23 mouse cellular contexts compared by ENCODE assay signal in genomic region chr16:31069211-31070166, GRCm38 (mm10). TPM values are rescaled to one million over a fixed set of nuclear protein-coding genes. Genes with fewer than 3 reads are reported as not detected.
A peak's percentile ranks its signal among the peaks of the same experiment; 100 is the strongest.
DNase-seq lines count a peak whose midpoint lies in the region; ATAC-seq and TF ChIP-seq lines count a peak whose summit lies in the region.
"Had no signal": no experiment of that assay in that cellular context is flagged by ENCODE, and none has a peak within 500 bp of the region (broad histone marks: within the 10 kb centered on the region; RNA-seq: fewer than 3 reads in every experiment).

No protein-coding gene starts in this region.

- H3K27me3 ChIP-seq in limb, embryonic 10.5 days (ENCODE audit: low read depth, poor library complexity, severe bottlenecking), result no peaks in the 10 kb centered on the region
- H3K27me3 ChIP-seq in forebrain, postnatal 0 days (ENCODE audit: insufficient read depth, low read length), result no peaks in the 10 kb centered on the region
- H3K27me3 ChIP-seq: liver, embryonic 12.5 days; neural tube, embryonic 15.5 days had no signal

- no peak overlapping the region for H3K9ac ChIP-seq in forebrain, postnatal 0 days
- H3K9ac ChIP-seq: liver, embryonic 12.5 days; neural tube, embryonic 15.5 days had no signal

- no peaks in the 10 kb centered on the region for H3K36me3 ChIP-seq in limb, embryonic 10.5 days
- no peaks in the 10 kb centered on the region for H3K36me3 ChIP-seq in forebrain, postnatal 0 days (ENCODE audit: insufficient read depth)
- H3K36me3 ChIP-seq: liver, embryonic 12.5 days; midbrain, embryonic 10.5 days; neural tube, embryonic 15.5 days had no signal

- 48% methylated on average over 14 of the region's 14 CpGs for WGBS in bone marrow, adult 2 months
- 77% methylated on average over 14 of the region's 14 CpGs for WGBS in limb, embryonic 10.5 days
- 88% methylated on average over 14 of the region's 14 CpGs for WGBS in forebrain, postnatal 0 days

- ATAC-seq in forebrain, postnatal 0 days, result no peak

- H3K27ac ChIP-seq in gastrocnemius, adult 2 months, result peak overlapping the region; percentile 60
- H3K27ac ChIP-seq in bone marrow, adult 2 months (ENCODE audit: control insufficient read depth, insufficient read depth, low read depth, low read length, poor library complexity), result peak overlapping the region; percentile 8; the same call in 1 of the 2 replicates
- peak overlapping the region; percentile 66; the same call in 1 of the 2 replicates for H3K27ac ChIP-seq in limb, embryonic 10.5 days
- H3K27ac ChIP-seq in forebrain, postnatal 0 days (ENCODE audit: low read depth, low read length), result no peak overlapping the region
- H3K27ac ChIP-seq: hindbrain, postnatal 0 days; liver, embryonic 12.5 days; neural tube, embryonic 15.5 days had no signal

- TF ChIP-seq POLR2A in bone marrow, adult 2 months (IDR thresholded peaks at IDR 0.05; ENCODE audit: borderline replicate concordance, control insufficient read depth, low read depth, low read length), result no peak

- no peak overlapping the region for H3K4me2 ChIP-seq in forebrain, postnatal 0 days (ENCODE audit: low read depth)

- intact Hi-C loops in gastrocnemius, adult 2 months (cut with DNase I), result loop anchor here (5.0 kb wide), 2 partner anchors 137 to 197 kb away; no protein-coding TSS in a partner anchor
- intact Hi-C loops in gastrocnemius, postnatal 14 days (cut with DNase I; ENCODE audit: low total_unique reads), result loop anchor here (5.0 to 10.0 kb wide), 3 partner anchors 92 to 472 kb away; partner anchors contain the start of gene Fam43a
- intact Hi-C loops in left cerebral cortex, postnatal 36 days (cut with DNase I), result loop anchor here (2.0 to 5.0 kb wide), 4 partner anchors 87 to 1232 kb away; no protein-coding TSS in a partner anchor
- intact Hi-C loops in left cerebral cortex, postnatal 4 days (cut with DNase I), result loop anchor here (2.0 to 5.0 kb wide), 3 partner anchors 92 to 481 kb away; no protein-coding TSS in a partner anchor

- no peaks in the 10 kb centered on the region for H3K9me3 ChIP-seq in limb, embryonic 10.5 days (replicated peaks)
- H3K9me3 ChIP-seq in forebrain, postnatal 0 days (ENCODE audit: low read length), result no peaks in the 10 kb centered on the region
- H3K9me3 ChIP-seq: G1E; liver, embryonic 12.5 days; midbrain, embryonic 10.5 days; neural tube, embryonic 15.5 days had no signal

- no peak overlapping the region for H3K4me3 ChIP-seq in gastrocnemius, adult 2 months
- H3K4me3 ChIP-seq in bone marrow, adult 2 months (replicated peaks; ENCODE audit: control insufficient read depth, low read depth, low read length), result no peak overlapping the region
- no peak overlapping the region for H3K4me3 ChIP-seq in limb, embryonic 10.5 days
- no peak overlapping the region for H3K4me3 ChIP-seq in forebrain, postnatal 0 days (ENCODE audit: low read depth, low read length)
- H3K4me3 ChIP-seq: liver, embryonic 12.5 days; neural tube, embryonic 15.5 days had no signal

- peaks cover 16% of the 10 kb centered on the region for H3K4me1 ChIP-seq in bone marrow, adult 2 months (ENCODE audit: control insufficient read depth, insufficient read depth, low read length)
- peaks cover 54% of the 10 kb centered on the region for H3K4me1 ChIP-seq in limb, embryonic 10.5 days
- no peaks in the 10 kb centered on the region for H3K4me1 ChIP-seq in forebrain, postnatal 0 days (ENCODE audit: insufficient read depth)

- TF ChIP-seq CTCF in gastrocnemius, adult 2 months (IDR thresholded peaks at IDR 0.05), result no peak
- TF ChIP-seq CTCF in bone marrow, adult 2 months (IDR thresholded peaks at IDR 0.05; ENCODE audit: control insufficient read depth, insufficient read depth, low read length), result no peak
- TF ChIP-seq CTCF in forebrain, postnatal 0 days (IDR thresholded peaks at IDR 0.05; ENCODE audit: low read depth), result no peak

- no peak for DNase-seq in gastrocnemius, adult 2 months
- no peak for DNase-seq in gastrocnemius, postnatal 14 days
- peak; percentile 41 to 50 for DNase-seq in left cerebral cortex, postnatal 36 days (ENCODE audit: low spot score in 2 of 2)
- no peak for DNase-seq in left cerebral cortex, postnatal 4 days
- DNase-seq in limb, embryonic 10.5 days (ENCODE audit: low spot score), result no peak
- DNase-seq in adrenal gland, postnatal 14 days, result no peak
- no peak for DNase-seq in forebrain, postnatal 0 days
- DNase-seq: adrenal gland, postnatal 25 days; B cell, adult 2 months; cerebellum, postnatal 10 days; embryo, embryonic 11 days; heart, adult 18-20 months; heart, postnatal 14 days; kidney, adult 2 months; lung, postnatal 14 days; retina, postnatal 1 day; thymus, adult 2 months had no signal

RNA-seq across cellular contexts. Expression of gene Xxylt1, which starts 11.7 kb away (rescaled TPM):
- 1 to 10 TPM; 2.0 to 6.2 TPM for total RNA-seq in gastrocnemius, adult 2 months (2021)
- total RNA-seq in gastrocnemius, postnatal 14 days (2021), result 1 to 10 TPM; 4.8 to 6.6 TPM
- 10 to 100 TPM; 21.2 to 22.7 TPM for total RNA-seq in left cerebral cortex, postnatal 36 days (2021)
- 10 to 100 TPM; 19.7 to 22.7 TPM for total RNA-seq in left cerebral cortex, postnatal 4 days (2021)
- 1.7 and 2.7 TPM in 2 replicates for polyA plus RNA-seq in bone marrow, adult 2 months (2011; ENCODE audit: insufficient read depth, insufficient read length, low replicate concordance, missing spikeins)
- 16.4 and 16.6 TPM in 2 replicates for polyA plus RNA-seq in limb, embryonic 10.5 days (2016; fragmentation: Nextera tagmentation; extraction: Ambion mirVana)
- 10.7 and 11.5 TPM in 2 replicates for total RNA-seq in adrenal gland, postnatal 14 days (2021)
- 17.4 and 24.3 TPM in 2 replicates for total RNA-seq in forebrain, postnatal 0 days (2014; rRNA removed)
- 8.6 and 14.0 TPM in 2 replicates for polyA plus RNA-seq in forebrain, postnatal 0 days (2015; fragmentation: Nextera tagmentation; extraction: Ambion mirVana)

Comparison
In these comparisons a context has a peak if more than half of its experiments do, and no peak if none do; other contexts are left out.
1. DNase-seq: peak in left cerebral cortex, postnatal 36 days (2 of 2); none in gastrocnemius, adult 2 months (single experiment), gastrocnemius, postnatal 14 days (single experiment), left cerebral cortex, postnatal 4 days (single experiment), limb, embryonic 10.5 days (single experiment), adrenal gland, postnatal 14 days (single experiment) and forebrain, postnatal 0 days (single experiment).